In genomic region chr12:112169240-112169639, GRCm38 (mm10) we compare ENCODE assay signal across 8 mouse cellular contexts. TPM values are rescaled to one million over a fixed set of nuclear protein-coding genes. Genes with fewer than 3 reads are reported as not detected.
DNase-seq lines count a peak whose midpoint lies in the region; ATAC-seq and TF ChIP-seq lines count a peak whose summit lies in the region.

No protein-coding gene starts in this region.

- H3K36me3 ChIP-seq in kidney, postnatal 0 days (ENCODE audit: insufficient read depth, low read length) = no peaks in the 10 kb centered on the region

- 0 out of 2 replicates have a peak, but pooled peaks cover 5% of the 10 kb centered on the region for H3K4me1 ChIP-seq in kidney, postnatal 0 days (replicated peaks; ENCODE audit: insufficient read depth, low read length)

- WGBS in kidney, postnatal 0 days = 62% methylated on average over 5 of the region's 5 CpGs

- no peak for TF ChIP-seq CTCF in kidney, postnatal 0 days (IDR thresholded peaks at IDR 0.05; ENCODE audit: low read depth)

- no peak overlapping the region for H3K27ac ChIP-seq in kidney, postnatal 0 days

- H3K9ac ChIP-seq in kidney, postnatal 0 days (ENCODE audit: low read depth, low read length) = no peak overlapping the region

- peak; percentile 54 for DNase-seq in adrenal gland, postnatal 10 days
- no peak for DNase-seq in adrenal gland, adult 18-20 months (ENCODE audit: low spot score in 2 of 2)
- peak; percentile 31 for DNase-seq in urinary bladder, postnatal 25 days (ENCODE audit: low spot score)
- DNase-seq in urinary bladder, postnatal 4 days (ENCODE audit: low spot score in 2 of 2) = no peak
- peak; percentile 44 for DNase-seq in kidney, postnatal 0 days (ENCODE audit: low spot score)
- no peak for DNase-seq in cerebellum, postnatal 10 days
- DNase-seq in layer of hippocampus, adult 11-12 months (ENCODE audit: low spot score) = no peak
- DNase-seq in ovary, postnatal 10 days (ENCODE audit: low spot score) = no peak

- H3K4me2 ChIP-seq in kidney, postnatal 0 days (ENCODE audit: low read length) = no peak overlapping the region

- no peak overlapping the region for H3K4me3 ChIP-seq in kidney, postnatal 0 days (replicated peaks; ENCODE audit: low read depth, low read length)

- H3K27me3 ChIP-seq in kidney, postnatal 0 days (ENCODE audit: insufficient read depth, low read length) = no peaks in the 10 kb centered on the region

- no peak for ATAC-seq in kidney, postnatal 0 days (replicated peaks; ENCODE audit: low FRiP score, low read depth)

- no peaks in the 10 kb centered on the region for H3K9me3 ChIP-seq in kidney, postnatal 0 days (replicated peaks; ENCODE audit: low read length)

RNA-seq across cellular contexts. Expression of gene Kif26a, which starts 23.2 kb away (rescaled TPM):
- total RNA-seq in adrenal gland, postnatal 10 days (2021) = 10 to 100 TPM; 20.0 to 25.4 TPM
- total RNA-seq in adrenal gland, adult 18-20 months (2021) = 1 to 10 TPM; 6.9 to 7.1 TPM
- polyA plus RNA-seq in kidney, postnatal 0 days (2015; fragmentation: Nextera tagmentation; extraction: Ambion mirVana) = 2.2 and 2.7 TPM in 2 replicates

Comparison
In these comparisons a context has a peak if more than half of its experiments do, and no peak if none do; other contexts are left out.
1. DNase-seq: peak in adrenal gland, postnatal 10 days (single experiment), urinary bladder, postnatal 25 days (single experiment) and kidney, postnatal 0 days (single experiment); none in adrenal gland, adult 18-20 months (0 of 2), urinary bladder, postnatal 4 days (0 of 2), cerebellum, postnatal 10 days (0 of 2), layer of hippocampus, adult 11-12 months (single experiment) and ovary, postnatal 10 days (single experiment).